Comparison of ENCODE assay signal across 15 mouse cellular contexts in the genomic region with DNA sequence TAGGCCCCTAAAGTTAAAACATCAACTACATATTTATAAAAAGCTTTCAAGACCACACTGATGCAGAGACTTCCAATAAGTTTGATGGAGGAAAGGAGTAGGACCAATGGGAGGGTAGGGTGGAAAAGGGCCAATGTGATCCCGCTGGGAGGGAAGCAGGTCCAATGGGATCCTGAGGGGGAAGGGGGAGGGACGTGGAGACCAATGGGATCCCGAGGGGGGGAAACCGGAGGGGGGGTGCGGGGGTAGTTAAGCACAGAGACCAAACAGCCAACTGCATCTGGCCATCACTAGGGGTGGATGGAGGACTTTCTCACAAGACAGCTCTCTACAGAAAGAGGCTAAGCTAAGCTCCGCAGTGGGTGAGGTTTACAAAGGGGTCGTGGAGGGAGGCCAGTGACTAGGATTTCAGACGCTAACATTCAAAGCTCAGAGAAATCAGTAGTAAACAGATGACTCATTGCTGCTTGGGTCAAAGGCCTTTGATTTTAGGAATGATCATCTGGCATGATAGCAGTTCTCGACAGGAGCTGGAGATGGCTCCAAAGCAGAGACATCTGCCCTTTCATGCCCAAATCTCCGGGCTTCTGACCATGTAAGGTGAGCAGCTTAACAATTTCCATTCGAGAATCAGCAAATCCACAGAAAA.
A peak's percentile ranks its signal among the peaks of the same experiment; 100 is the strongest.
DNase-seq lines count a peak whose midpoint lies in the region; ATAC-seq and TF ChIP-seq lines count a peak whose summit lies in the region.
"Had no signal": no experiment of that assay in that cellular context is flagged by ENCODE, and none has a peak within 500 bp of the region (broad histone marks: within the 10 kb centered on the region; RNA-seq: fewer than 3 reads in every experiment).

No protein-coding gene starts in this region.

- H3K27ac ChIP-seq in hindbrain, embryonic 10.5 days = peak overlapping the region; percentile 23; the same call in 1 of the 2 replicates
- no peak overlapping the region for H3K27ac ChIP-seq in hindbrain, embryonic 13.5 days
- H3K27ac ChIP-seq in lung, embryonic 14.5 days (ENCODE audit: low read depth) = peak overlapping the region; percentile 18; the same call in 1 of the 2 replicates
- H3K27ac ChIP-seq in embryonic facial prominence, embryonic 10.5 days (replicated peaks) = 0 out of 2 replicates have a peak overlapping the region, but pooled peaks have one; percentile 40
- H3K27ac ChIP-seq: kidney, embryonic 15.5 days; liver, embryonic 13.5 days; macrophage; neural tube, embryonic 12.5 days had no signal

- no peak overlapping the region for H3K4me2 ChIP-seq in hindbrain, embryonic 13.5 days
- no peak overlapping the region for H3K4me2 ChIP-seq in lung, embryonic 14.5 days
- H3K4me2 ChIP-seq: kidney, embryonic 15.5 days; liver, embryonic 13.5 days; neural tube, embryonic 12.5 days had no signal

- ATAC-seq in hindbrain, embryonic 13.5 days (ENCODE audit: low FRiP score) = no peak
- ATAC-seq in lung, embryonic 14.5 days (ENCODE audit: insufficient read depth) = no peak
- ATAC-seq: forebrain, embryonic 14.5 days had no signal

- H3K9me3 ChIP-seq in hindbrain, embryonic 10.5 days = no peaks in the 10 kb centered on the region
- no peaks in the 10 kb centered on the region for H3K9me3 ChIP-seq in hindbrain, embryonic 13.5 days
- no peaks in the 10 kb centered on the region for H3K9me3 ChIP-seq in lung, embryonic 14.5 days (ENCODE audit: low read depth, low read length)
- H3K9me3 ChIP-seq in embryonic facial prominence, embryonic 10.5 days = no peaks in the 10 kb centered on the region
- H3K9me3 ChIP-seq: kidney, embryonic 15.5 days; liver, embryonic 13.5 days; neural tube, embryonic 12.5 days had no signal

- WGBS in hindbrain, embryonic 10.5 days = 37% methylated on average over 11 of the region's 11 CpGs
- WGBS in hindbrain, embryonic 13.5 days = 38% methylated on average over 11 of the region's 11 CpGs
- WGBS in lung, embryonic 14.5 days = 42% methylated on average over 11 of the region's 11 CpGs
- WGBS in lung, adult 2 months = 56% methylated on average over 11 of the region's 11 CpGs
- WGBS in embryonic facial prominence, embryonic 10.5 days = 33% methylated on average over 11 of the region's 11 CpGs

- peak; percentile 26 for DNase-seq in adrenal gland, postnatal 14 days
- no peak for DNase-seq in adrenal gland, adult 18-20 months (ENCODE audit: low spot score in 2 of 2)
- no peak for DNase-seq in hindbrain, embryonic 10.5 days (ENCODE audit: low spot score)
- DNase-seq in lung, embryonic 14.5 days = no peak
- no peak for DNase-seq in lung, adult 2 months
- peak; percentile 40 for DNase-seq in embryonic facial prominence, embryonic 10.5 days (ENCODE audit: low spot score)
- no peak for DNase-seq in testis, postnatal 14 days (ENCODE audit: low spot score)
- DNase-seq: heart, postnatal 10 days; liver, embryonic 13.5 days; thymus, adult 2 months had no signal

- H3K4me1 ChIP-seq in hindbrain, embryonic 10.5 days (replicated peaks) = peaks cover 24% of the 10 kb centered on the region
- no peaks in the 10 kb centered on the region; the same call in 1 of the 2 replicates for H3K4me1 ChIP-seq in hindbrain, embryonic 13.5 days (replicated peaks)
- H3K4me1 ChIP-seq in lung, embryonic 14.5 days (ENCODE audit: insufficient read depth) = no peaks in the 10 kb centered on the region
- no peaks in the 10 kb centered on the region for H3K4me1 ChIP-seq in lung, adult 2 months (ENCODE audit: control insufficient read depth, insufficient read depth, low read length)
- H3K4me1 ChIP-seq in embryonic facial prominence, embryonic 10.5 days = peaks cover 19% of the 10 kb centered on the region
- H3K4me1 ChIP-seq: neural tube, embryonic 12.5 days had no signal

- H3K27me3 ChIP-seq in hindbrain, embryonic 10.5 days (ENCODE audit: insufficient read depth, poor library complexity, severe bottlenecking) = no peaks in the 10 kb centered on the region
- H3K27me3 ChIP-seq in hindbrain, embryonic 13.5 days = no peaks in the 10 kb centered on the region
- H3K27me3 ChIP-seq in lung, embryonic 14.5 days (ENCODE audit: insufficient read depth, low read length) = no peaks in the 10 kb centered on the region
- H3K27me3 ChIP-seq in embryonic facial prominence, embryonic 10.5 days (replicated peaks; ENCODE audit: low read depth, poor library complexity, severe bottlenecking) = no peaks in the 10 kb centered on the region
- H3K27me3 ChIP-seq: kidney, embryonic 15.5 days; liver, embryonic 13.5 days; neural tube, embryonic 12.5 days had no signal

- TF ChIP-seq CTCF in lung, embryonic 14.5 days (IDR thresholded peaks at IDR 0.05; ENCODE audit: low read depth) = no peak
- no peak for TF ChIP-seq CTCF in lung, adult 2 months (IDR thresholded peaks at IDR 0.05; ENCODE audit: insufficient read depth, low read length)

- H3K36me3 ChIP-seq in hindbrain, embryonic 10.5 days = 0 out of 2 replicates have a peak, but pooled peaks cover 11% of the 10 kb centered on the region
- peaks cover 42% of the 10 kb centered on the region for H3K36me3 ChIP-seq in hindbrain, embryonic 13.5 days
- H3K36me3 ChIP-seq in lung, embryonic 14.5 days (ENCODE audit: insufficient read depth) = peaks cover 15% of the 10 kb centered on the region; the same call in 1 of the 2 replicates
- H3K36me3 ChIP-seq in embryonic facial prominence, embryonic 10.5 days (replicated peaks) = peaks cover 15% of the 10 kb centered on the region; the same call in 1 of the 2 replicates

- H3K4me3 ChIP-seq in hindbrain, embryonic 10.5 days = no peak overlapping the region
- H3K4me3 ChIP-seq in hindbrain, embryonic 13.5 days = no peak overlapping the region
- H3K4me3 ChIP-seq in lung, embryonic 14.5 days (ENCODE audit: low read depth, low read length) = no peak overlapping the region
- no peak overlapping the region for H3K4me3 ChIP-seq in lung, adult 2 months (replicated peaks; ENCODE audit: extremely low read depth, low read depth, low read length)
- H3K4me3 ChIP-seq in embryonic facial prominence, embryonic 10.5 days = no peak overlapping the region
- H3K4me3 ChIP-seq: kidney, embryonic 15.5 days; liver, embryonic 13.5 days; neural tube, embryonic 12.5 days had no signal

- H3K9ac ChIP-seq in hindbrain, embryonic 13.5 days = no peak overlapping the region
- no peak overlapping the region for H3K9ac ChIP-seq in lung, embryonic 14.5 days
- H3K9ac ChIP-seq: kidney, embryonic 15.5 days; liver, embryonic 13.5 days; neural tube, embryonic 12.5 days had no signal

- no peak for TF ChIP-seq POLR2A in lung, adult 2 months (IDR thresholded peaks at IDR 0.05; ENCODE audit: borderline replicate concordance, extremely low read depth, low read depth, low read length)

Comparison
In these comparisons a context has a peak if more than half of its experiments do, and no peak if none do; other contexts are left out.
1. DNase-seq: peak in adrenal gland, postnatal 14 days (single experiment) and embryonic facial prominence, embryonic 10.5 days (single experiment); none in adrenal gland, adult 18-20 months (0 of 2), hindbrain, embryonic 10.5 days (single experiment), lung, embryonic 14.5 days (single experiment), lung, adult 2 months (single experiment) and testis, postnatal 14 days (single experiment).